Mouse (Mus musculus) MEL (cell line): ENCODE data around the gene Gm11992.

Experiments
- CTCF ChIP-seq, 3 experiments: IDR thresholded peaks in 2 of 3; conservative IDR thresholded peaks in 1 of 3; 2 replicates each; pipeline ENCODE4 v1.5.1; 2011 to 2012; ENCODE audit warnings: low read length in 3 of 3, low read depth in 2 of 3, mild to moderate bottlenecking in 2 of 3, improper control_type of control experiment in 1 of 3, inconsistent platforms in 1 of 3, mixed read lengths in 1 of 3, moderate library complexity in 1 of 3; ENCODE audit not compliant: control insufficient read depth in 1 of 3, insufficient read depth in 1 of 3, poor library complexity in 1 of 3, severe bottlenecking in 1 of 3
- E2F4 ChIP-seq: IDR thresholded peaks from 2 replicates; pipeline ENCODE4 v1.6.1; 2011; ENCODE audit warnings: low read depth, low read length, improper control_type of control experiment, borderline replicate concordance
- EP300 ChIP-seq, 2 experiments: IDR thresholded peaks; 2 replicates each; pipeline ENCODE4 v1.6.1; 2011; ENCODE audit warnings: improper control_type of control experiment in 2 of 2, low read length in 2 of 2, low read depth in 1 of 2, mild to moderate bottlenecking in 1 of 2
- GATA1 ChIP-seq: IDR thresholded peaks from 2 replicates; pipeline ENCODE4 v1.6.1; 2011; ENCODE audit warnings: low read depth, low read length, improper control_type of control experiment
- JUND ChIP-seq: IDR thresholded peaks from 2 replicates; pipeline ENCODE4 v1.6.1; 2011; ENCODE audit warnings: low read depth, mild to moderate bottlenecking, improper control_type of control experiment, low read length
- MAX ChIP-seq: IDR thresholded peaks from 2 replicates; pipeline ENCODE4 v1.6.1; 2011; ENCODE audit warnings: low read length, improper control_type of control experiment
- MYC ChIP-seq: IDR thresholded peaks from 2 replicates; pipeline ENCODE4 v1.6.1; 2011; ENCODE audit warnings: low read depth, mild to moderate bottlenecking, low read length, improper control_type of control experiment, moderate library complexity
- NELFE ChIP-seq: IDR thresholded peaks from 2 replicates; pipeline ENCODE4 v1.6.1; 2011; ENCODE audit warnings: low read depth, low read length, improper control_type of control experiment
- POLR2A ChIP-seq, 2 experiments: IDR thresholded peaks; 2 replicates each; pipeline ENCODE4 v1.6.1; 2011 to 2012; ENCODE audit warnings: low read length in 2 of 2, mild to moderate bottlenecking in 2 of 2, control low read depth in 1 of 2, improper control_type of control experiment in 1 of 2, low read depth in 1 of 2, moderate library complexity in 1 of 2; ENCODE audit not compliant: control insufficient read depth in 1 of 2, insufficient read depth in 1 of 2, poor library complexity in 1 of 2
- USF2 ChIP-seq, 2 experiments: IDR thresholded peaks; 2 replicates each; pipeline ENCODE4 v1.6.1; 2011 to 2012; ENCODE audit warnings: improper control_type of control experiment in 2 of 2, low read length in 2 of 2, borderline replicate concordance in 1 of 2, inconsistent platforms in 1 of 2, low read depth in 1 of 2, mild to moderate bottlenecking in 1 of 2; ENCODE audit not compliant: insufficient read depth in 1 of 2

DNA sequence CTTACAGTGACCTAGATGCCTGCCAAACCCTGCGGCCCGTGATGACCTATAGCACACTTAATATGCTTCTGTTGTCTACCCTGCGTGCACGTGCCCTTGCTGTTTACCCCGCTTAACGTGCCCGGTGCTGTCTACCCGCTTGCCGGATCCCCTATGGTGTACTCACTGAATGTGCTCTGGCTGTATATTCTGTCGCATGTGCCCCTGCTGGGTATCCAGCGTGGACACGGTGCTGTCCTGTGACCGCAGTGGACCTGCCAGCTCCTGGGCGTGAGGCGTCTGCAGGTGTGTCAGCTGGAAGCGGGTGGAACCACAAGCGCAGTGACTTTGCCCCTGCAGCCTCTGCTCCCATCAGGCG is 288 bp downstream of the Gm11992 start, which contains the start of gene Sun3:
- TF ChIP-seq CTCF (IDR thresholded peaks at IDR 0.05 in 2 of 3, conservative IDR thresholded peaks at IDR 0.05 in 1 of 3; ENCODE audit: control insufficient read depth in 1 of 3, insufficient read depth in 1 of 3, low read depth in 2 of 3, low read length in 3 of 3, poor library complexity in 1 of 3, severe bottlenecking in 1 of 3) (no peak), MYC (no peak), EP300 (IDR thresholded peaks at IDR 0.05; ENCODE audit: low read depth in 1 of 2, low read length in 2 of 2) (no peak), JUND (no peak), POLR2A (IDR thresholded peaks at IDR 0.05; ENCODE audit: control insufficient read depth in 1 of 2, insufficient read depth in 1 of 2, low read depth in 1 of 2, low read length in 2 of 2, poor library complexity in 1 of 2) (no peak), MAX (no peak), NELFE (no peak), USF2 (IDR thresholded peaks at IDR 0.05; ENCODE audit: borderline replicate concordance in 1 of 2, insufficient read depth in 1 of 2, low read depth in 1 of 2, low read length in 2 of 2) (no peak), E2F4 (no peak), GATA1 (no peak)
